Mouse (Mus musculus) CD4-positive naive resting alpha-beta T cell, adult 76 days (primary cell): Measurements from ENCODE around the gene Timm17a. TPM values are rescaled to one million over a fixed set of nuclear protein-coding genes. Genes with fewer than 3 reads are reported as not detected.

Source experiments
- total RNA-seq: library from RNA; stranded (reverse); gene quantifications from one replicate; pipeline ENCODE4 v1.2.4, GENCODE M21; 2023

Timm17a gene
- total RNA-seq: 59.4 TPM

DNA sequence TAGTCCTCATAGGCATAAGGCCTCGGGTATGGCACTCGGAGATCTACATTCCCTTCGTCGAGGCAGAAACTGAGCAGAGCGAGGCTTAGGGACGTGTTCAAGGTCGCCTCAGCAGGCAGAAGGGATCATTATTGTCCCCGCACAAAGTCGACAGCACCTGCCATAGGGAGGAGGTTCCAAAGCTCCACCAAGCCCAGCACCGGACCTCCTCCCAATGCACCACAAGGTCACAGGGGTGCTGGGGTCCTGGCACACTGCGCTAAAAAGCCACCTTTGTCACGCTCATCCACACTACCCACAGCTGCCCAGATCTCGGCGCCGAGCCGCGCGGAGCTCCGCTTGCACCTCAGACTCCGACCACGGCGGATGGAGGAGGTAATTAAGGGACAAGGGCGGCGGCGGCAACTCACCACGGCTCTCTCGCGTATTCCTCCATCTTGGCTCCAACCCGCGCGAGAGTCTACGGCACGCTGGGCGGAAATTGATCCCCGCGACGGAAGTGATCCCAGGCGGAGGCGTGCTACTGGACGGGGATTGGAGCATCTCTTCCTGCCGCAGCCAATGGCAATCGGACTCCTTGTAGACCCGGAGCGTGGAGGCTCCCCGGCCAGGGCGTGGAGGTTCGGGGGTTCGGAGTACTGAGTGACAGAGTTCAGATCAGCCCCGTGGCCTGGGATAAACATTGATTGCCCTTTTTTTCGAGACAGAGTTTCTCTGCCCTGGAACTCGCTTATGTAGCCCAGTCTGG, at the start of gene Timm17a:
TSS of gene Timm17a (minus strand) at position 495 of the 748 bp plus-strand sequence.

GRCm38 (mm10) chr1:135324571-135324970, 11.0 kb upstream of the Timm17a start, which contains the start of gene Lmod1:
Lmod1 (plus strand) TSS chr1:135324807.

DNA sequence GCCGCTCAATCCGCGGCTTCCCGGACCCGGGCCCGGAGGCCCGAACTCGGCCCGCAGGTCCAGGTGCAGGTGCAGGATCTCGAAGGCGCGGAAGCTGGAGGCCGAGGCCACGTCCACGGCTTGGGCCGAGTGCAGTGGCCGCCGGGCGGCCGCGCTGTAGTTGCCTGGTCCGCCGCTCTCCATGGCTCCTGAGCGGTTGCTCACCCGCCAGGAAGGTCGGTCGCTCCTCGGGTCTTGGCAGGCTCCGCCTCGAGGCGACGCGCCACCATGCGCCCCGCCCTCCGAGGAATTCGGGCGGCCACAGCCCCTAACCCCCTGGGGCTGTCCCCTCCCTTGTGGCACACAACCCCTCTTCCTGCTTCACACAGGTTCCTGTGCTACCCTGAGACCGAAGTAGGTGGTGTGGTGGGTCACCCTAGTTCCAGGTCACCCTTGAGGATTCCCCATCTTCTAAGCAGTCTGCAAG, 29.7 kb downstream of the Timm17a start, which contains the start of gene Rnpep:
TSS of gene Rnpep (minus strand) at position 259 of the 466 bp plus-strand sequence.

GRCm38 (mm10) chr1:135258380-135259127, 55.0 kb downstream of the Timm17a start, which contains the start of gene Elf3:
Elf3 (minus strand) TSS chr1:135258568.

Other genes with a start within 250 kb of the Timm17a start
- not detected for gene Lgr6, start 208.5 kb downstream of the Timm17a start, total RNA-seq
- 44.4 TPM for gene Ptpn7, start 181.1 kb downstream of the Timm17a start, total RNA-seq
- gene Arl8a, start 167.0 kb downstream of the Timm17a start, total RNA-seq: 46.4 TPM
- gene Gpr37l1, start 146.1 kb downstream of the Timm17a start, total RNA-seq: not detected
- not detected for gene Elf3, start 55.2 kb downstream of the Timm17a start, total RNA-seq
- 20.2 TPM for gene Rnpep, start 29.7 kb downstream of the Timm17a start, total RNA-seq
- gene Lmod1, start 11.0 kb upstream of the Timm17a start, total RNA-seq: not detected
- 4.1 TPM for gene Shisa4, start 61.5 kb upstream of the Timm17a start, total RNA-seq
- gene Ipo9, start 116.7 kb upstream of the Timm17a start, total RNA-seq: 84.8 TPM